Mouse (Mus musculus): ENCODE measurements around the gene A730015C16Rik. TPM values are rescaled to one million over a fixed set of nuclear protein-coding genes. Genes with fewer than 3 reads are reported as not detected.

Gene A730015C16Rik
- polyA plus RNA-seq (2012; rRNA removed): not detected in 2 replicates

GRCm38 (mm10) chr4:108848505-108848848 is at the start of gene A730015C16Rik:
Gene A730015C16Rik (minus strand): TSS chr4:108848619.
- DNase-seq (ENCODE audit: low read depth, low spot score): no peak

GRCm38 (mm10) chr4:108890876-108891275 is 42.5 kb upstream of the A730015C16Rik start:
- WGBS: 87% methylated on average over 6 of the region's 6 CpGs
- DNase-seq (ENCODE audit: low read depth, low spot score): no peak

More at GRCm38 (mm10) chr4:108848505-108848848, at the start of gene A730015C16Rik:
- WGBS: 5% methylated on average over 20 of the region's 20 CpGs

GRCm38 (mm10) chr4:108887456-108887855 is 39.0 kb upstream of the A730015C16Rik start:
- 30% methylated on average over 4 of the region's 4 CpGs for WGBS
- no peak for DNase-seq (ENCODE audit: low read depth, low spot score)

GRCm38 (mm10) chr4:108883815-108884214 is 35.4 kb upstream of the A730015C16Rik start:
- 74% methylated on average over 13 of the region's 13 CpGs for WGBS
- no peak for DNase-seq (ENCODE audit: low read depth, low spot score)

GRCm38 (mm10) chr4:108878963-108879822 is 30.8 kb upstream of the A730015C16Rik start, which contains the start of gene Rab3b:
Gene Rab3b (plus strand): TSS chr4:108879063.
- DNase-seq (ENCODE audit: low read depth, low spot score): peak; percentile 35
- 2% methylated on average over 46 of the region's 46 CpGs for WGBS

- WGBS: 89% methylated on average over 6 of the region's 6 CpGs
- no peak for DNase-seq (ENCODE audit: low read depth, low spot score)
Observed at GRCm38 (mm10) chr4:108877901-108878300, 29.5 kb upstream of the A730015C16Rik start.

- DNase-seq (ENCODE audit: low read depth, low spot score): no peak
- WGBS: 88% methylated on average over 5 of the region's 5 CpGs
Observed at GRCm38 (mm10) chr4:108873746-108874145, 25.3 kb upstream of the A730015C16Rik start.

- peak; percentile 77 for DNase-seq (ENCODE audit: low read depth, low spot score)
- WGBS: 40% methylated on average over 10 of the region's 10 CpGs
Observed at GRCm38 (mm10) chr4:108869730-108870374, 21.4 kb upstream of the A730015C16Rik start.

- DNase-seq (ENCODE audit: low read depth, low spot score): no peak
- 71% methylated on average over 7 of the region's 7 CpGs for WGBS
Observed at GRCm38 (mm10) chr4:108866806-108867205, 18.4 kb upstream of the A730015C16Rik start.

- under 1% methylated on average over 77 of the region's 77 CpGs for WGBS
- DNase-seq (ENCODE audit: low read depth, low spot score): peak; percentile 81
Observed at GRCm38 (mm10) chr4:108847715-108848504, 509 bp downstream of the A730015C16Rik start, which contains the start of gene Kti12. Gene Kti12 (plus strand): TSS chr4:108847785.

GRCm38 (mm10) chr4:108845824-108846569 is 2.4 kb downstream of the A730015C16Rik start:
- 72% methylated on average over 5 of the region's 5 CpGs for WGBS

GRCm38 (mm10) chr4:108843336-108843735 is 5.1 kb downstream of the A730015C16Rik start:
- DNase-seq (ENCODE audit: low read depth, low spot score): no peak

More at GRCm38 (mm10) chr4:108845824-108846569, 2.4 kb downstream of the A730015C16Rik start:
- no peak for DNase-seq (ENCODE audit: low read depth, low spot score)

- DNase-seq (ENCODE audit: low read depth, low spot score): peak; percentile 36
- whole genome bisulfite sequencing: 32% methylated on average over 7 of the region's 7 CpGs
Observed at GRCm38 (mm10) chr4:108841920-108842578, 6.4 kb downstream of the A730015C16Rik start.

- 62% methylated on average over 4 of the region's 4 CpGs for WGBS
- DNase-seq (ENCODE audit: low read depth, low spot score): no peak
Observed at GRCm38 (mm10) chr4:108838031-108838430, 10.4 kb downstream of the A730015C16Rik start.

GRCm38 (mm10) chr4:108835496-108835895 is 12.9 kb downstream of the A730015C16Rik start:
- WGBS: 26% methylated on average over 3 of the region's 3 CpGs
- DNase-seq (ENCODE audit: low read depth, low spot score): no peak

GRCm38 (mm10) chr4:108834971-108835311 is 13.5 kb downstream of the A730015C16Rik start:
- DNase-seq (ENCODE audit: low read depth, low spot score): no peak
- 1% methylated on average over 15 of the region's 15 CpGs for WGBS

GRCm38 (mm10) chr4:108834115-108834970 is 14.1 kb downstream of the A730015C16Rik start, which contains the start of gene Txndc12:
Gene Txndc12 (plus strand): TSS chr4:108834601.
- peak; percentile 80 for DNase-seq (ENCODE audit: low read depth, low spot score)
- under 1% methylated on average over 34 of the region's 34 CpGs for WGBS

- no peak for DNase-seq (ENCODE audit: low read depth, low spot score)
- WGBS: under 1% methylated on average over 6 of the region's 6 CpGs
Observed at GRCm38 (mm10) chr4:108833828-108834114, 14.6 kb downstream of the A730015C16Rik start.

All from large intestine, adult 2 months (tissue).